ENCODE assay signal across 21 mouse cellular contexts in the genomic region with DNA sequence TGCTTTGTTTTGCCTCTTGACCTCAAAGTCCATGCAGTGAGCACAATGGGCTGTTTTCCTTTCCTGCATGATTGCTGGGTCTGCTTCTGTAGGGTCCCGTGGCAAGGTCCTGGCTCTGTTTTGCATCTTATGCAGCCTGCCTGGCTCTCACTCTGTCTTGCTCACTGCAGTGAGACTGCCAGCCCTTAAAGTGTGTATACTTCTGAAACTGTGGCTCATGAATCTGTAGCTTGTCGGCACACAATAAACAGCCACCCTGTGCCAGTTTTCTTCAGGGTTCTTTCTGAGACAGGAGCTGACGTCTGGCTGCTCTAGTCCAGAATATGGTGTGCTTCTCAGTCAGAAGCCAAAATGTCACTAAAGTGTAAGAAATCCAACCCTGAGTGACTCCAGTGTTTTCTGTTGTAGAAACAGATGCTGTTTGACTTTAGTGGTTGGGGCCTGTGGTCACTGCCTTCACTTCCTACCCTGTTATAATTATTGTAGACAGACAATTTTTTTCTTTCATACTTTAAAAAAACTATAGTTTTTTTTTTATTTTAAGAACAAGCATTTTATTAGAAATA. TPM values are rescaled to one million over a fixed set of nuclear protein-coding genes. Genes with fewer than 3 reads are reported as not detected.
A peak's percentile ranks its signal among the peaks of the same experiment; 100 is the strongest.
DNase-seq lines count a peak whose midpoint lies in the region; ATAC-seq and TF ChIP-seq lines count a peak whose summit lies in the region.
"Had no signal": no experiment of that assay in that cellular context is flagged by ENCODE, and none has a peak within 500 bp of the region (broad histone marks: within the 10 kb centered on the region; RNA-seq: fewer than 3 reads in every experiment).

No protein-coding gene starts in this region.

- WGBS in forebrain, postnatal 0 days = 27% methylated on average over 3 of the region's 3 CpGs
- WGBS in forebrain, embryonic 10.5 days = 73% methylated on average over 3 of the region's 3 CpGs
- 40% methylated on average over 3 of the region's 3 CpGs for WGBS in lung, embryonic 15.5 days

- no peak overlapping the region for H3K9ac ChIP-seq in forebrain, postnatal 0 days
- H3K9ac ChIP-seq in lung, embryonic 15.5 days = no peak overlapping the region
- H3K9ac ChIP-seq: embryonic facial prominence, embryonic 15.5 days; heart, embryonic 15.5 days; kidney, embryonic 15.5 days had no signal

- no peaks in the 10 kb centered on the region for H3K4me1 ChIP-seq in forebrain, postnatal 0 days (ENCODE audit: insufficient read depth)
- H3K4me1 ChIP-seq in forebrain, embryonic 10.5 days = no peaks in the 10 kb centered on the region
- 0 out of 2 replicates have a peak, but pooled peaks cover under 1% of the 10 kb centered on the region for H3K4me1 ChIP-seq in lung, embryonic 15.5 days
- H3K4me1 ChIP-seq: embryonic facial prominence, embryonic 15.5 days; heart, embryonic 15.5 days; midbrain, embryonic 10.5 days had no signal

- no peak for DNase-seq in forebrain, postnatal 0 days
- DNase-seq in forebrain, embryonic 10.5 days (ENCODE audit: extremely low spot score, low spot score) = no peak
- DNase-seq in lung, adult 18-20 months = no peak
- DNase-seq in 416B (ENCODE audit: low read depth) = peak; percentile 37
- peak; percentile 39 for DNase-seq in forelimb bud, embryonic 11.5 days (ENCODE audit: low read depth, low spot score)
- DNase-seq in yolk sac, embryonic 10.5 days (ENCODE audit: low spot score) = no peak
- no peak for DNase-seq in gastrocnemius, postnatal 14 days
- DNase-seq: adrenal gland, adult 2 months; cerebellum, adult 11-12 months; cerebellum, postnatal 10 days; gastrocnemius, postnatal 36 days; heart, adult 2 months; heart, postnatal 36 days; kidney, postnatal 4 days; liver had no signal

- no peak overlapping the region for H3K27ac ChIP-seq in forebrain, postnatal 0 days (ENCODE audit: low read depth, low read length)
- H3K27ac ChIP-seq in forebrain, embryonic 10.5 days = no peak overlapping the region
- H3K27ac ChIP-seq in lung, embryonic 15.5 days = peak overlapping the region; percentile 5; the same call in 1 of the 2 replicates
- H3K27ac ChIP-seq: embryonic facial prominence, embryonic 15.5 days; heart, adult 2 months; heart, embryonic 15.5 days; kidney, embryonic 15.5 days; midbrain, embryonic 10.5 days had no signal

- H3K4me3 ChIP-seq in forebrain, postnatal 0 days (ENCODE audit: low read depth, low read length) = no peak overlapping the region
- no peak overlapping the region for H3K4me3 ChIP-seq in forebrain, embryonic 10.5 days
- H3K4me3 ChIP-seq in lung, embryonic 15.5 days = no peak overlapping the region
- H3K4me3 ChIP-seq: embryonic facial prominence, embryonic 15.5 days; heart, adult 2 months; heart, embryonic 15.5 days; kidney, embryonic 15.5 days; midbrain, embryonic 10.5 days had no signal

- H3K36me3 ChIP-seq in forebrain, postnatal 0 days (ENCODE audit: insufficient read depth) = no peaks in the 10 kb centered on the region
- H3K36me3 ChIP-seq in forebrain, embryonic 10.5 days (replicated peaks) = peaks cover 10% of the 10 kb centered on the region; the same call in 1 of the 2 replicates
- H3K36me3 ChIP-seq in lung, embryonic 15.5 days = peaks cover 10% of the 10 kb centered on the region
- H3K36me3 ChIP-seq: heart, embryonic 15.5 days; midbrain, embryonic 10.5 days had no signal

- H3K4me2 ChIP-seq in forebrain, postnatal 0 days (ENCODE audit: low read depth) = no peak overlapping the region
- H3K4me2 ChIP-seq in lung, embryonic 15.5 days = no peak overlapping the region
- H3K4me2 ChIP-seq: embryonic facial prominence, embryonic 15.5 days; heart, embryonic 15.5 days; kidney, embryonic 15.5 days had no signal

- no peak for TF ChIP-seq CTCF in forebrain, postnatal 0 days (IDR thresholded peaks at IDR 0.05; ENCODE audit: low read depth)

- no peaks in the 10 kb centered on the region for H3K27me3 ChIP-seq in forebrain, postnatal 0 days (ENCODE audit: insufficient read depth, low read length)
- no peaks in the 10 kb centered on the region for H3K27me3 ChIP-seq in forebrain, embryonic 10.5 days (ENCODE audit: poor library complexity, severe bottlenecking)
- no peaks in the 10 kb centered on the region for H3K27me3 ChIP-seq in lung, embryonic 15.5 days
- H3K27me3 ChIP-seq: embryonic facial prominence, embryonic 15.5 days; heart, embryonic 15.5 days; kidney, embryonic 15.5 days had no signal

- peak; percentile 71 for ATAC-seq in forebrain, postnatal 0 days
- ATAC-seq in lung, embryonic 15.5 days (ENCODE audit: borderline replicate concordance, extremely low read depth, low FRiP score, low TSS enrichment) = no peak
- ATAC-seq: intestine, postnatal 0 days had no signal

- H3K9me3 ChIP-seq in forebrain, postnatal 0 days (ENCODE audit: low read length) = no peaks in the 10 kb centered on the region
- peaks cover 10% of the 10 kb centered on the region; the same call in 1 of the 2 replicates for H3K9me3 ChIP-seq in forebrain, embryonic 10.5 days
- H3K9me3 ChIP-seq in lung, embryonic 15.5 days = no peaks in the 10 kb centered on the region; the same call in 1 of the 2 replicates
- H3K9me3 ChIP-seq: embryonic facial prominence, embryonic 15.5 days; heart, embryonic 15.5 days had no signal

- intact Hi-C loops in gastrocnemius, postnatal 14 days (cut with DNase I; ENCODE audit: low total_unique reads) = no loop called here

RNA-seq across cellular contexts. Expression of gene Tbc1d1, which starts 32.1 kb away (rescaled TPM):
- 20.5 and 22.2 TPM in 2 replicates for total RNA-seq in forebrain, postnatal 0 days (2014; rRNA removed)
- polyA plus RNA-seq in forebrain, postnatal 0 days (2015; fragmentation: Nextera tagmentation; extraction: Ambion mirVana) = 5.7 and 5.9 TPM in 2 replicates
- polyA plus RNA-seq in forebrain, embryonic 10.5 days (2016; fragmentation: Nextera tagmentation; extraction: Ambion mirVana) = 29.0 and 30.7 TPM in 2 replicates
- polyA plus RNA-seq in lung, embryonic 15.5 days (2015; fragmentation: Nextera tagmentation; extraction: Ambion mirVana) = 39.8 and 40.4 TPM in 2 replicates
- total RNA-seq in gastrocnemius, postnatal 14 days (2021) = 10 to 100 TPM; 29.9 to 39.6 TPM

Comparison
In these comparisons a context has a peak if more than half of its experiments do, and no peak if none do; other contexts are left out.
1. DNase-seq: peak in 416B (single experiment) and forelimb bud, embryonic 11.5 days (single experiment); none in forebrain, postnatal 0 days (single experiment), forebrain, embryonic 10.5 days (single experiment), lung, adult 18-20 months (0 of 2), yolk sac, embryonic 10.5 days (single experiment) and gastrocnemius, postnatal 14 days (single experiment).